Mouse (Mus musculus) limb, embryonic 14.5 days (tissue): ENCODE data around the gene Prkcb. TPM values are rescaled to one million over a fixed set of nuclear protein-coding genes. Genes with fewer than 3 reads are reported as not detected.

ENCODE experiments used
- ATAC-seq: fragments of 200-750 bp; cut with Nextera tagmentation; 2 replicates; pipeline ENCODE4 v1.8.0; 2017; ENCODE audit warnings: low read depth, moderate number of reproducible peaks, moderate TSS enrichment; ENCODE audit not compliant: low FRiP score
- DNase-seq: peaks from one replicate; pipeline ENCODE4 v3.0.0-alpha.2; 2015; ENCODE audit warnings: low spot score
- H3K27ac ChIP-seq: fragments of 300-500 bp; sonication (generic); replicated peaks from 2 replicates; pipeline ENCODE4 v1.5.1; 2014; ENCODE audit warnings: low read depth, mild to moderate bottlenecking, low read length, moderate library complexity, mixed read lengths
- H3K27me3 ChIP-seq: fragments of 300-500 bp; sonication (generic); 2 replicates; pipeline ENCODE4 v1.6.1; 2014; ENCODE audit warnings: low read length, mixed read lengths; ENCODE audit not compliant: control insufficient read depth, insufficient read depth
- H3K36me3 ChIP-seq: fragments of 300-500 bp; sonication (generic); 2 replicates; pipeline ENCODE4 v1.6.1; 2014; ENCODE audit warnings: mild to moderate bottlenecking, low read length, moderate library complexity, mixed read lengths; ENCODE audit not compliant: control insufficient read depth, insufficient read depth
- H3K4me1 ChIP-seq: fragments of 300-500 bp; sonication (generic); 2 replicates; pipeline ENCODE4 v1.6.1; 2014; ENCODE audit warnings: antibody characterized with exemption, low read length, mixed read lengths; ENCODE audit not compliant: control insufficient read depth, insufficient read depth
- H3K4me2 ChIP-seq: fragments of 300-500 bp; sonication (generic); replicated peaks from 2 replicates; pipeline ENCODE4 v1.6.1; 2014; ENCODE audit warnings: low read depth, mild to moderate bottlenecking, low read length, moderate library complexity; ENCODE audit not compliant: severe bottlenecking
- H3K4me3 ChIP-seq: fragments of 300-500 bp; sonication (generic); replicated peaks from 2 replicates; pipeline ENCODE4 v1.5.1; 2014; ENCODE audit warnings: low read length
- H3K9ac ChIP-seq: fragments of 300-500 bp; sonication (generic); 2 replicates; pipeline ENCODE4 v1.6.1; 2014; ENCODE audit warnings: mild to moderate bottlenecking, low read depth, low read length, moderate library complexity; ENCODE audit not compliant: severe bottlenecking
- H3K9me3 ChIP-seq: fragments of 300-500 bp; sonication (generic); 2 replicates; pipeline ENCODE4 v1.6.1; 2016; ENCODE audit warnings: low read length; ENCODE audit not compliant: control insufficient read depth
- POLR2A ChIP-seq: fragments of 200-500 bp; IDR thresholded peaks from 2 replicates; pipeline ENCODE4 v1.8.0; 2012; ENCODE audit warnings: inconsistent platforms, mild to moderate bottlenecking, moderate library complexity, borderline replicate concordance; ENCODE audit not compliant: insufficient read depth, insufficient read length; ENCODE audit errors: extremely low read depth
- WGBS: fragments of 180-500 bp; shearing (Covaris S2); extraction: QIAGEN DNeasy Blood & Tissue Kit; methylation state at CpG from one replicate; pipeline ENCODE4 v1.1.7; 2014; 5-methylcytosine and 5-hydroxymethylcytosine counted together
- polyA plus RNA-seq, 2 experiments: library from polyadenylated mRNA; depleted of rRNA in 1 of 2; stranded (reverse) in 1 of 2; unstranded in 1 of 2; fragments of >200 nt; fragmentation: Nextera tagmentation in 1 of 2; extraction: Ambion mirVana in 1 of 2; gene quantifications; 2 replicates each; pipeline versions ENCODE4 v1.2.1 to v1.2.3; 2012 to 2014

The Prkcb gene
- polyA plus RNA-seq, 2 experiments, result 6.2 to 10.3 TPM

- Histone ChIP-seq H3K9ac (no peak overlapping the region), H3K4me2 (no peak overlapping the region), H3K27me3 (no peaks in the 10 kb centered on the region), H3K27ac (no peak overlapping the region), H3K36me3 (no peaks in the 10 kb centered on the region), H3K4me3 (no peak overlapping the region), H3K9me3 (no peaks in the 10 kb centered on the region; the same call in 1 of the 2 replicates), H3K4me1 (no peaks in the 10 kb centered on the region)
- no peak for TF ChIP-seq POLR2A
- 20% methylated on average over 21 of the region's 21 CpGs for WGBS
- ATAC-seq (no peak), DNase-seq (no peak)
These were observed 189.3 kb downstream of the Prkcb start for GRCm38 (mm10) chr7:122477566-122478564.

GRCm38 (mm10) chr7:122483949-122484348, 195.4 kb downstream of the Prkcb start:
- Histone ChIP-seq H3K27ac (no peak overlapping the region), H3K9ac (no peak overlapping the region), H3K4me1 (no peaks in the 10 kb centered on the region), H3K9me3 (no peaks in the 10 kb centered on the region), H3K4me3 (no peak overlapping the region), H3K27me3 (no peaks in the 10 kb centered on the region), H3K4me2 (no peak overlapping the region), H3K36me3 (no peaks in the 10 kb centered on the region)
- no peak for DNase-seq
- WGBS, result 84% methylated on average over 8 of the region's 8 CpGs
- no peak for ATAC-seq
- TF ChIP-seq POLR2A, result no peak

- DNase-seq, result no peak
- Histone ChIP-seq H3K4me1 (no peaks in the 10 kb centered on the region), H3K27me3 (no peaks in the 10 kb centered on the region), H3K27ac (no peak overlapping the region), H3K4me2 (no peak overlapping the region), H3K4me3 (no peak overlapping the region), H3K9ac (no peak overlapping the region), H3K9me3 (no peaks in the 10 kb centered on the region), H3K36me3 (no peaks in the 10 kb centered on the region)
- TF ChIP-seq POLR2A, result no peak
- ATAC-seq, result no peak
- 72% methylated on average over 11 of the region's 11 CpGs for WGBS
These were observed 199.5 kb downstream of the Prkcb start for GRCm38 (mm10) chr7:122487929-122488571.

- WGBS, result 85% methylated on average over 8 of the region's 8 CpGs
- H3K4me1 ChIP-seq, result no peaks in the 10 kb centered on the region
- no peaks in the 10 kb centered on the region for H3K9me3 ChIP-seq
- H3K27me3 ChIP-seq, result no peaks in the 10 kb centered on the region
- no peak overlapping the region for H3K4me3 ChIP-seq
- H3K4me2 ChIP-seq, result no peak overlapping the region
- ATAC-seq, result no peak
- H3K9ac ChIP-seq, result no peak overlapping the region
- H3K36me3 ChIP-seq, result no peaks in the 10 kb centered on the region
- no peak overlapping the region for H3K27ac ChIP-seq
- DNase-seq, result no peak
- TF ChIP-seq POLR2A, result no peak
These were observed 203.5 kb downstream of the Prkcb start for GRCm38 (mm10) chr7:122492041-122492440.

GRCm38 (mm10) chr7:122492936-122493335, 204.4 kb downstream of the Prkcb start:
- no peaks in the 10 kb centered on the region for H3K27me3 ChIP-seq
- no peak overlapping the region for H3K4me2 ChIP-seq
- H3K27ac ChIP-seq, result no peak overlapping the region
- H3K36me3 ChIP-seq, result no peaks in the 10 kb centered on the region
- H3K4me1 ChIP-seq, result no peaks in the 10 kb centered on the region
- ATAC-seq (no peak), DNase-seq (no peak)
- H3K4me3 ChIP-seq, result no peak overlapping the region
- TF ChIP-seq POLR2A, result no peak
- no peaks in the 10 kb centered on the region for H3K9me3 ChIP-seq
- no peak overlapping the region for H3K9ac ChIP-seq
- 84% methylated on average over 9 of the region's 9 CpGs for WGBS
